Mouse (Mus musculus): Measurements from ENCODE around the gene Lrguk.

DNA sequence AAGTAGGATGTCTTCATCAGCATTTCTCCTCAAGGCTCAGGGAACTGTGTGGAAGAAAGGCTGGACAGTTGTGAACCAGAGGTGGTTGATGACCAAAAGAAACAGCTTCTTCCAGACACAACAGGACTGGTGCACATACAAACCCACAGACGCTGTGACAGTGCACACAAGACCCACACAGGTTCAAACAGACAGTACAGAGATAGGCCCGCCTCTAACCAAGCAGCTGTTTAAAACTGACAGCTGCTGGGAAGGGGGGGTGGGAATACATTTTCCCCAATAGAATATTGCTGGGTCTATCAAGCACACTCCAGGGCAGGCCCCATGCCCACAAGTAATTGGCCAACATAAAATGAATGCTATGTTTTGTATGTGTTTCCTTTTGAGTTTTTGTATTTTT, 95.2 kb downstream of the Lrguk start:
- TF ChIP-seq CTCF (IDR thresholded peaks at IDR 0.05; ENCODE audit: low read depth, low read length) (no peak), POLR2A (IDR thresholded peaks at IDR 0.05; ENCODE audit: borderline replicate concordance, low read depth, low read length) (no peak)
